Mouse (Mus musculus) heart, embryonic 14.5 days (tissue): Measurements from ENCODE around the gene Ddx6. TPM values are rescaled to one million over a fixed set of nuclear protein-coding genes. Genes with fewer than 3 reads are reported as not detected.

Experiments
- ATAC-seq: fragments of 200-750 bp; cut with Nextera tagmentation; 2 replicates; pipeline ENCODE4 v1.8.0; 2017; ENCODE audit warnings: low read depth, moderate TSS enrichment; ENCODE audit not compliant: insufficient number of reproducible peaks, insufficient read depth, low FRiP score
- H3K27ac ChIP-seq, 2 experiments: fragments of 200-500 bp in 1 of 2; fragments of 300-500 bp in 1 of 2; sonication (generic) in 1 of 2; replicated peaks in 1 of 2; 2 replicates each; pipeline ENCODE4 v1.5.1; 2012 to 2014; ENCODE audit warnings: low read depth in 2 of 2, low read length in 2 of 2, control low read depth in 1 of 2, mild to moderate bottlenecking in 1 of 2, mixed read lengths in 1 of 2; ENCODE audit not compliant: control insufficient read depth in 1 of 2, insufficient read depth in 1 of 2
- H3K27me3 ChIP-seq: fragments of 300-500 bp; sonication (generic); 2 replicates; pipeline ENCODE4 v1.6.1; 2014; ENCODE audit warnings: mild to moderate bottlenecking, low read length, control low read depth; ENCODE audit not compliant: control insufficient read depth, insufficient read depth
- H3K36me3 ChIP-seq: fragments of 300-500 bp; sonication (generic); 2 replicates; pipeline ENCODE4 v1.6.1; 2014; ENCODE audit warnings: mild to moderate bottlenecking, control low read depth, low read length, mixed read lengths; ENCODE audit not compliant: control insufficient read depth, insufficient read depth
- H3K4me1 ChIP-seq, 2 experiments: fragments of 200-500 bp in 1 of 2; fragments of 300-500 bp in 1 of 2; sonication (generic) in 1 of 2; 2 replicates each; pipeline ENCODE4 v1.6.1; 2012 to 2014; ENCODE audit warnings: low read length in 2 of 2, control low read depth in 1 of 2, mixed read lengths in 1 of 2; ENCODE audit not compliant: control insufficient read depth in 2 of 2, insufficient read depth in 2 of 2
- H3K4me2 ChIP-seq: fragments of 300-500 bp; sonication (generic); 2 replicates; pipeline ENCODE4 v1.6.1; 2014; ENCODE audit warnings: mild to moderate bottlenecking, low read length
- H3K4me3 ChIP-seq, 2 experiments: fragments of 200-500 bp in 1 of 2; fragments of 300-500 bp in 1 of 2; sonication (generic) in 1 of 2; 2 replicates each; pipeline ENCODE4 v1.5.1; 2012 to 2014; ENCODE audit warnings: low read length in 2 of 2, mild to moderate bottlenecking in 2 of 2, control low read depth in 1 of 2, low read depth in 1 of 2, moderate library complexity in 1 of 2; ENCODE audit not compliant: control insufficient read depth in 1 of 2, insufficient read depth in 1 of 2
- H3K9ac ChIP-seq: fragments of 300-500 bp; sonication (generic); 2 replicates; pipeline ENCODE4 v1.6.1; 2014; ENCODE audit warnings: mild to moderate bottlenecking, low read length
- H3K9me3 ChIP-seq: fragments of 300-500 bp; sonication (generic); 2 replicates; pipeline ENCODE4 v1.6.1; 2016; ENCODE audit warnings: low read length, control low read depth; ENCODE audit not compliant: control insufficient read depth
- WGBS: fragments of 180-500 bp; shearing (Covaris S2); extraction: QIAGEN DNeasy Blood & Tissue Kit; methylation state at CpG from one replicate; pipeline ENCODE4 v1.1.7; 2014; 5-methylcytosine and 5-hydroxymethylcytosine counted together
- polyA plus RNA-seq: library from polyadenylated mRNA; unstranded; fragments of >200 nt; fragmentation: Nextera tagmentation; extraction: Ambion mirVana; gene quantifications from 2 replicates; pipeline ENCODE4 v1.2.1, GENCODE M21; 2014

Gene Ddx6
- polyA plus RNA-seq, result 12.9 and 14.9 TPM in 2 replicates

GRCm38 (mm10) chr9:44604779-44605615 lies at the start of gene Ddx6:
Ddx6 (plus strand) TSS chr9:44604892.
- Histone ChIP-seq H3K27ac (peak within 1 kb of the TSS; percentile 96 to 99), H3K4me1 (peaks cover 4 to 26% of the 10 kb centered on the region in 2 experiments; a peak in 3 of 4 replicates), H3K4me3 (peak within 1 kb of the TSS; percentile 88 to 99), H3K4me2 (peak within 1 kb of the TSS; percentile 75), H3K9me3 (no peaks in the 10 kb centered on the region), H3K36me3 (peaks cover 32% of the 10 kb centered on the region), H3K9ac (peak within 1 kb of the TSS; percentile 100), H3K27me3 (no peaks in the 10 kb centered on the region)
- peak; percentile 59 for ATAC-seq
- WGBS, result under 1% methylated on average over 62 of the region's 80 CpGs

DNA sequence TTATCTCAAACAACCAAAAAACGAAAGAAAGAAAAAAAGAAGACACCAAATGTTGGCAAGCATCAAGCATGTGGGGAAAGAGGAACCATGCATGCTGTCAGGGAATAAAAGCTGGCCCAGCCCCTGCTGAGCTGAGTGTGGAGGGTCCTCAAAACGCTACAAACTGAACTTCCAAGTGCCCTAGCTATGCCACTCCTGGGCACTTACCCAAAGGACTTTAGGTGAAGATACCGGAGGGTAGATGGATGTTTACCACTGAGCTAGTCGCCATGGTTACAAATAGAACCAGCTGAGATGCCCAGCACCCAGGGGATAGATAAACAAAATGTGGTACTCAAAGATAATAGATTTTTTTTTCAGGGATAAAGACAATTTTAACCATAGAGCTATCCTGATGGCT lies 43.1 kb upstream of the Ddx6 start, which contains the start of gene Cxcr5:
TSS of gene Cxcr5 (minus strand) at position 281 of the 400 bp plus-strand sequence.
- Histone ChIP-seq H3K9me3 (no peaks in the 10 kb centered on the region), H3K27me3 (no peaks in the 10 kb centered on the region), H3K4me2 (no peak within 1 kb of the TSS), H3K36me3 (no peaks in the 10 kb centered on the region), H3K9ac (no peak within 1 kb of the TSS), H3K4me3 (no peak within 1 kb of the TSS), H3K4me1 (0 out of 4 replicates have a peak, but pooled peaks cover 0 to 6% of the 10 kb centered on the region in 2 experiments), H3K27ac (no peak within 1 kb of the TSS)
- WGBS, result 60% methylated on average over 4 of the region's 4 CpGs
- no peak for ATAC-seq

- Histone ChIP-seq H3K36me3 (no peaks in the 10 kb centered on the region), H3K4me3 (no peak overlapping the region), H3K9ac (no peak overlapping the region), H3K27me3 (no peaks in the 10 kb centered on the region), H3K4me2 (no peak overlapping the region), H3K4me1 (peaks cover 0 to 11% of the 10 kb centered on the region in 2 experiments; a peak in 1 of 4 replicates), H3K27ac (no peak overlapping the region), H3K9me3 (no peaks in the 10 kb centered on the region)
- ATAC-seq, result no peak
- 64% methylated on average over 12 of the region's 12 CpGs for WGBS
Measured at GRCm38 (mm10) chr9:44562936-44563335, 41.8 kb upstream of the Ddx6 start.

DNA sequence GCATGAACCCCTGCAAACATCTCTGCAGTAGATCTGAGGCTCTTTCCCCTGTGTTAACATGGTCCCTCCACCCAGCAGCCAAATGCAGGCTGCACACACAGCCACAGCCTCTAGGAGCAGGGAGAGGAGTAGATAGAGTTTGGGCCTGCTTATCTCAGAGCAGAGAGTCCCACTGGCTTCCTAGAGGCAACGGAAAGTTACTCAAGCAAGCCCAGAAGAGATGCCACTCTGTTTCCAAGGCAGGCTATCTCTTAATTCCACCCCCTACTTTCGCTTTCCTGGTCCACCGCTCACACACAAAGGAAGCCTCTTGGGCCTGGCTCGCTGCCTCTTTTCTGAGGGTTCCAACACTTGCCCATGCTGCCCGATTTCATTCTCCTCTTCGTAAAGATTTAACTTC lies 39.3 kb upstream of the Ddx6 start:
- Histone ChIP-seq H3K27me3 (no peaks in the 10 kb centered on the region), H3K4me3 (no peak overlapping the region), H3K4me2 (no peak overlapping the region), H3K9ac (no peak overlapping the region), H3K9me3 (no peaks in the 10 kb centered on the region), H3K27ac (no peak overlapping the region), H3K36me3 (no peaks in the 10 kb centered on the region), H3K4me1 (peaks cover 0 to 11% of the 10 kb centered on the region in 2 experiments; a peak in 1 of 4 replicates)
- no peak for ATAC-seq
- 56% methylated on average over 6 of the region's 6 CpGs for WGBS

DNA sequence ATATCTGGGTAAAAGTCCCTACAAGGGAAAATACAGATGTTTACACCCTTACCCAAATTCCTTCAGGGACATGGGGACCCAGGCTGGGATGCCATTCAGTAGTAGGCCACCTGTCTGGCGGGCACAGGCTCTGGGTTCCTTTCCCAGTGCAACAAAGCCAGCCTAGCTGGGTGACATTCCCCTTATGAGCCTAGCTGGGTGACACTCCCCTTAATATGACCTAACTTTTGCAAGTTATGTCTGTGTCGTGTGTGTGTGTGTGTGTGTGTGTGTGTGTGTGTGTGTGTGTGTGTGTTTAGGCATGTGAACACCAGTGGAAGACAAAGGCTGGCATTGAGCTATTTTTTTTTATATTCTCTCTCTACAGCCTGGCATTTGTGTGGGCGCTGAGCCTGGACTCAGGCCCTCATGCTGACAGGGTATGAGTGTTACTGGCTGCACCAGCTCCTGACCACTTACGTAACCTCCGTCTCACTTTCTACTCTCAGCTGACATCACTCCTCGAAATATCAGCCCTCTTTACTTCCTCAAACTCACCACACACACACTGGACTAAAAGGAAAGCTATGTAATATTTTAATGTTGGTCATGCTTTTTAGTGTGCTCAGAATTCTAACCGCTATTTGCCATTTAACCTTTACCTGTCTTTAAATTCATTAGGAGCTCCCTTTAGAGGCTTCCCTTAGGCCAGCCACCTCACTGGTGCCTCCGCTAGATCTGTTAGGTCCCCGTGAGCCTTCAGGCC lies 37.2 kb upstream of the Ddx6 start:
- H3K27me3 ChIP-seq, result no peaks in the 10 kb centered on the region
- no peak for ATAC-seq
- H3K4me2 ChIP-seq, result no peak overlapping the region
- 53% methylated on average over 9 of the region's 9 CpGs for WGBS
- H3K9me3 ChIP-seq, result no peaks in the 10 kb centered on the region
- H3K9ac ChIP-seq, result no peak overlapping the region
- peaks cover 0 to 11% of the 10 kb centered on the region in 2 experiments; a peak in 1 of 4 replicates for H3K4me1 ChIP-seq
- no peaks in the 10 kb centered on the region for H3K36me3 ChIP-seq
- H3K27ac ChIP-seq, result peak overlapping the region in 1 of 2 experiments; percentile 55; a peak in 2 of 4 replicates
- H3K4me3 ChIP-seq, result no peak overlapping the region

GRCm38 (mm10) chr9:44568083-44568455 lies 36.6 kb upstream of the Ddx6 start:
- H3K27me3 ChIP-seq, result no peaks in the 10 kb centered on the region
- no peak overlapping the region for H3K4me3 ChIP-seq
- H3K9me3 ChIP-seq, result no peaks in the 10 kb centered on the region
- no peaks in the 10 kb centered on the region for H3K36me3 ChIP-seq
- 54% methylated on average over 7 of the region's 7 CpGs for WGBS
- no peak overlapping the region for H3K4me2 ChIP-seq
- peak overlapping the region in 1 of 2 experiments; percentile 55; a peak in 2 of 4 replicates for H3K27ac ChIP-seq
- H3K4me1 ChIP-seq, result peaks cover 0 to 11% of the 10 kb centered on the region in 2 experiments; a peak in 1 of 4 replicates
- ATAC-seq, result no peak
- no peak overlapping the region for H3K9ac ChIP-seq

DNA sequence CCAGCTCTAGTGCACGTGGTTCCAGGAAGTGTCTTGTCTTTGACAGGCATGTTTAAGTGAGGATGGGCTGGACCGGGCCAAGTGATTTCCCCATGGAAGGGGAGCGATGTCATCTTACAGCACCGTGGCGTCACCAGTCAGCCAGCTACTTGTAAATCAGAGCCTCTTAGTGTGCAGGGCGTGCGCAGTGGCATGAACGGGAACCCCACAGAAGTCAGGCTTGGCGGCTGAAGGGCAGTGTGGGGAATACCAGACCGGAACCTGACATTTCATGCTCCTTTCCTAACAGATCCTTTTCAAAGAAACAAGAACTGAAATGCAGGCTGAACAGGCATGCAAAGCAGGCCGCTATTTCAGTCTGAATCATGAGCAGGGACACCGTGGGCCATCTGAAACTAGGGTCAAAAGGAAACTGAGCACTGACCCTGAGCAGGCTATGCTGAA lies 33.7 kb upstream of the Ddx6 start:
- Histone ChIP-seq H3K9me3 (no peaks in the 10 kb centered on the region), H3K27ac (no peak overlapping the region), H3K4me2 (no peak overlapping the region), H3K36me3 (no peaks in the 10 kb centered on the region), H3K4me3 (no peak overlapping the region), H3K4me1 (peaks cover 0 to 5% of the 10 kb centered on the region in 2 experiments; a peak in 1 of 4 replicates), H3K27me3 (no peaks in the 10 kb centered on the region), H3K9ac (no peak overlapping the region)
- no peak for ATAC-seq
- whole genome bisulfite sequencing, result 73% methylated on average over 12 of the region's 12 CpGs
